Mouse (Mus musculus) erythroblast, embryonic 14.5 days (primary cell): ENCODE data around the gene Caly. TPM values are rescaled to one million over a fixed set of nuclear protein-coding genes. Genes with fewer than 3 reads are reported as not detected.

Experiments used
- H3K27me3 ChIP-seq: 2 replicates; pipeline ENCODE4 v1.6.1; 2012; ENCODE audit warnings: inconsistent platforms; ENCODE audit not compliant: control insufficient read depth
- H3K36me3 ChIP-seq: 2 replicates; pipeline ENCODE4 v1.6.1; 2012; ENCODE audit warnings: mild to moderate bottlenecking, inconsistent platforms; ENCODE audit not compliant: control insufficient read depth
- H3K4me1 ChIP-seq: 2 replicates; pipeline ENCODE4 v1.6.1; 2012; ENCODE audit warnings: inconsistent platforms; ENCODE audit not compliant: control insufficient read depth
- H3K4me3 ChIP-seq: replicated peaks from 2 replicates; pipeline ENCODE3; 2012; ENCODE audit warnings: moderate library complexity, mild to moderate bottlenecking, inconsistent platforms
- H3K9me3 ChIP-seq: 2 replicates; pipeline ENCODE4 v1.6.1; 2012; ENCODE audit warnings: low read length, inconsistent platforms, mixed read lengths; ENCODE audit not compliant: control insufficient read depth
- GATA1 ChIP-seq: IDR thresholded peaks from 2 replicates; pipeline ENCODE4 v1.6.1; 2012; ENCODE audit warnings: low read length, inconsistent platforms, mixed read lengths
- TAL1 ChIP-seq: IDR thresholded peaks from 3 replicates; pipeline ENCODE4 v1.6.1; 2012; ENCODE audit warnings: low read length, inconsistent platforms, mixed read lengths
- polyA plus RNA-seq: library from polyadenylated mRNA; stranded (reverse); fragments of >175 nt; gene quantifications from 2 replicates; pipeline ENCODE4 v1.2.3, GENCODE M21; 2012

Gene Caly
- polyA plus RNA-seq, 1 experiment: 0.04 TPM

DNA sequence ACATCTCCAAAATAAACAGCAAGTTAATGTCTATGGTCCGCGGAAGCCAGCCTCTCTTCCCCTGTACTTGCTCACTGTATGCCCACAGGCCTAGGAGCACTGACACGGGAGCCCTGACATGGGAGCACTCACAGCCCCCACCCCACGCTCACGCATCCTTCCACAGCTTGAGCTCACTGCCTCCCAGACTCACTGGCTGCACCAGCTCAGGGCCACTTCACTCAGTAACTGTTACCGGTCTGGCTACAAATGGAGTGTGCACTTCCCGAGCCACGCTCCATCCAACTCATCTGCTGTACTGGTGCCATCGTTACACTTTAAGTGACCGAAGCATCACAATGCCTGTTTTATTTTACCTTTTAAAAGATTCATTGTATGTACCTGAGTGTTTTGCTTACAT is 50.0 kb downstream of the Caly start:
- no peak overlapping the region for H3K4me3 ChIP-seq
- peaks cover 32% of the 10 kb centered on the region for H3K4me1 ChIP-seq
- peaks cover 78% of the 10 kb centered on the region for H3K36me3 ChIP-seq

DNA sequence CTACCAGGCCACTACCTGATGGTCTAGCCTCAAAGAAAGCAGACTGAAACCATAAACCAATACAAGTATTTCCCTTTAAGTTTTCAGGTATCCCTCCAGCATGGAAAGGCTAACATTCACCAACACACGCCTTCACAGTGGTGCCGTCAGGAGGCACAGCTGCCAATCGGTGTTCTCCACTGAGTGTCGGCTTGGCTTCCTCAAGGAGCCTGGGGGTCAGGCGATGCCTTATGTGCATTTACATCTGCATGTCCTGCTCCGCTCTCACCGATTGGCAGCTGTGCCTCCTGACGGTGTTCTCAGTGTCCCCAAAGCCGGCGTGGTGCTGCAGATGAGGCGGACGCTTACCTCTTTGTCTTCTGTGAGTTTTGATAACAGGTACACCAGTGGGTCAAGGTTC is 50.6 kb downstream of the Caly start:
- peaks cover 14% of the 10 kb centered on the region for H3K9me3 ChIP-seq
- TF ChIP-seq TAL1: no peak
- TF ChIP-seq GATA1: no peak
- no peak overlapping the region for H3K4me3 ChIP-seq
- no peaks in the 10 kb centered on the region for H3K27me3 ChIP-seq
- H3K36me3 ChIP-seq: peaks cover 74% of the 10 kb centered on the region
- H3K4me1 ChIP-seq: peaks cover 26% of the 10 kb centered on the region

More for the DNA sequence above, 50.0 kb downstream of the Caly start:
- TF ChIP-seq TAL1: no peak
- no peak for TF ChIP-seq GATA1
- peaks cover 14% of the 10 kb centered on the region for H3K9me3 ChIP-seq
- H3K27me3 ChIP-seq: no peaks in the 10 kb centered on the region

Other genes starting within 250 kb of the Caly start
- not detected in 2 replicates for gene Adgra1, start 248.4 kb downstream of the Caly start, polyA plus RNA-seq
- gene Kndc1, start 187.9 kb downstream of the Caly start, polyA plus RNA-seq: 0.01 TPM in 1 of 2 replicates, not detected in the other
- gene Utf1, start 138.8 kb downstream of the Caly start, polyA plus RNA-seq: not detected in 2 replicates
- not detected in 2 replicates for gene 6430531B16Rik, start 103.8 kb downstream of the Caly start, polyA plus RNA-seq
- 0.05 and 0.21 TPM in 2 replicates for gene Adam8, start 90.0 kb downstream of the Caly start, polyA plus RNA-seq
- 4.2 and 4.6 TPM in 2 replicates for gene Zfp511, start 46.2 kb downstream of the Caly start, polyA plus RNA-seq
- 1.0 and 1.5 TPM in 2 replicates for gene Tubgcp2, start 45.9 kb downstream of the Caly start, polyA plus RNA-seq
- gene Msx3, start 33.5 kb downstream of the Caly start, polyA plus RNA-seq: not detected in 2 replicates
- gene Prap1, start 10.8 kb upstream of the Caly start, polyA plus RNA-seq: not detected in 2 replicates
- gene Fuom, start 19.9 kb upstream of the Caly start, polyA plus RNA-seq: 1.0 and 2.8 TPM in 2 replicates
- gene Paox, start 33.3 kb upstream of the Caly start, polyA plus RNA-seq: 0.14 TPM in 1 of 2 replicates, not detected in the other
- 0.14 and 0.39 TPM in 2 replicates for gene Echs1, start 33.9 kb upstream of the Caly start, polyA plus RNA-seq
- 0.30 and 0.58 TPM in 2 replicates for gene Mtg1, start 55.0 kb upstream of the Caly start, polyA plus RNA-seq
- not detected in 2 replicates for gene Sprn, start 72.3 kb upstream of the Caly start, polyA plus RNA-seq
- gene Olfr522, start 82.2 kb upstream of the Caly start, polyA plus RNA-seq: not detected in 2 replicates
- not detected in 2 replicates for gene Olfr523, start 90.7 kb upstream of the Caly start, polyA plus RNA-seq
- 0.03 TPM in 1 of 2 replicates, not detected in the other for gene Olfr524, start 123.4 kb upstream of the Caly start, polyA plus RNA-seq
- not detected in 2 replicates for gene Cd163l1, start 135.7 kb upstream of the Caly start, polyA plus RNA-seq
- not detected in 2 replicates for gene 5830411N06Rik, start 164.7 kb upstream of the Caly start, polyA plus RNA-seq
- not detected in 2 replicates for gene Olfr525, start 238.3 kb upstream of the Caly start, polyA plus RNA-seq